Mouse (Mus musculus) kidney, postnatal 4 days (tissue): ENCODE results near the gene Neurl2.
A peak's percentile ranks its signal among the peaks of the same experiment; 100 is the strongest.
"Not testable (repeated sequence)": the region's sequence is repeated elsewhere in the genome, so short reads cannot be mapped to it uniquely, and the experiment has no call there.

Source experiments
- DNase-seq, 2 experiments: peaks; one replicate each; pipeline ENCODE4 v3.0.0; 2021; ENCODE audit warnings: mixed read lengths in 2 of 2

The Neurl2 gene

DNA sequence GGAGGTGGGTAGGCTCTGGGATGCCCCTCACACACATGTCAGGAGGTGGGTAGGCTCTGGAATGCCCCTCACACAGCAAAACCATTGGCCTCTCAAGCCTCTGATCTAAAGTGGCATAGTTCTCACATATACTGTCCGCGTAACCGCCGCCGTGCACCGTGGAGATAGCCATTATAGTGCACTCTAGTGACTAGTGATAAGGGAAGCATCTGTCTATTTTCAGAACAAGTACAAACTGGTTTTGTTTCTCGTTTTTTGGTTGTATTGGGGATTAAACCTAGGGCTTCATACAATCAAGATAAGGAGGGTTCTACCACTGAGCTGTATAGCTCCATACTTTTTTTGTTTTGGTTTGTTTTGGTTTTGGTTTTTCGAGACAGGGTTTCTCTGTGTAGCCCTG lies 17.4 kb downstream of the Neurl2 start:
- no peak for DNase-seq

DNA sequence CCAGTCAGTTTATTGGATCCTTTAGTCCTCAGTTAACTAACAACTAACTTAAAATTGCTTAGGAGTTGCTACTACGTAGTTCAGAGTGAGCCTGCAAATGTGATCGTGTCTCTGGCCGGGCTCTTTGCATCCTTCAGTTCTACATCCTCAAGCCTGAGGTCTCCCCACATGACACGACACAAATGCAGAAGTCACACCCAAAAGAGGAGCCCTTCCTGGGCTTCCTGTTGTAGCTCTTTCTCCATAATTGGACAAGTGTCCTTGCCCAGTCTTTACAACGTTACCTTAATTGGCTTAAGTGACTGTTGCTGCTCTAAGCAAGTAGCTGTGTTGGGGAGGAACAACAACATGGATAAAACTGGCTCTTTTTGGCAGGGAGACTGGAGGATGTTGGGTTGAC lies 17.9 kb downstream of the Neurl2 start:
- no peak for DNase-seq

DNA sequence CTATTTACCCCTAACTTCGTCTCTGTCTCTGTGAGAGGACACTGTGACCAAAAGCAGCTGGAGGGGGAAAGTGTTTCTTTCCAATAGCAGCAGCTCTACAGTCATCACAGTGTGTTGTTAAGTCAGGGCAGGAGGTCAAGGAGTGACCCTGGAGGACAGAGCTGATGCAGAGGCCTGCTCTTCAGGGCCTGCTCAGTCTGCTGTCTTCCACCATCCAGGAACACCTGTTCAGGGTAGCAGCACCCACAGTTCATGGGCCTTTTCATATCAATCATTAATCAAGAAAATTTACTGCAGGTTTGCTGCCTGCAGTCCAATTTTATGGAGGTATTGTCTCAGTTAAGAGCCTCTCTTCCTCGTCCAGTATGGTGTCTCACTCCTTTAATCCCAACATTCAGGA lies 19.7 kb downstream of the Neurl2 start:
- DNase-seq: no peak

DNA sequence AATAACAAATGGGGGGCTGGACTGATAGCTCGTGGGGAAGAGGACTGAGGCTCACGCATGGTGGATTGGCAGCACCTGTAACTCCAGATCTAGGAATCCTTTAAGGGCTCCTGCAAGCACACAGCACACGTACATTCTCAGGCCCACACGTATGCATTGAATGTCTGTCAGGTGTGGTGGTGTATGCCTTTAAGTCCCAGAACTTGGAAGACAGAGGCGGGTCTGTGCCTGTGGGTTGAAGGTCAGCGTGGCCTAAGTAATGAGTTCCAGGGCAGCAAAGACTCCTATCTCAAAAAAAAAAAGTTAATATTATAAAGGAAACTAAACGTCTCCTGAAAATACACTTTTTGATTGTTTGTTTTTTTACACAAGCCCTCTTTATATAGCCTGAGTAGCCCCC lies 26.6 kb downstream of the Neurl2 start:
- DNase-seq: no peak

DNA sequence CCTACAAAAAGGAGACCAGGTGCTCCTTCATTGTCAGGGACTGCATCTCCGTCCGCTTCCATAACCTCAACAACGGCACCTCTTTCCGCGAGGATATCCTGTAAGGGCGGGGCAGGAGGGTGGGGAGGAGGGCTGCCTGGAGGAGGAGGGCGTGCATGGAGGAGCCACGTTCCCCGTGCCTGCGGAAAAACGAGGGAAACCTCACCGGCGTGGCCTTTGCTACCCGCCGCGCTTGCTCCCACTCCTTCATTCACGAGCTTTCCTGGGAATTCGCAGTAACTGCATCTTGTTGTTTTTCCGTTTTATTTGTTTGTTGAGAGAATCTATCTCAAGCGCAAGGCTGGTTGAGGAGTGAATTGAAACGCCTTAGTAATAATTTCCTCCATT lies 27.9 kb downstream of the Neurl2 start:
- DNase-seq: no peak

DNA sequence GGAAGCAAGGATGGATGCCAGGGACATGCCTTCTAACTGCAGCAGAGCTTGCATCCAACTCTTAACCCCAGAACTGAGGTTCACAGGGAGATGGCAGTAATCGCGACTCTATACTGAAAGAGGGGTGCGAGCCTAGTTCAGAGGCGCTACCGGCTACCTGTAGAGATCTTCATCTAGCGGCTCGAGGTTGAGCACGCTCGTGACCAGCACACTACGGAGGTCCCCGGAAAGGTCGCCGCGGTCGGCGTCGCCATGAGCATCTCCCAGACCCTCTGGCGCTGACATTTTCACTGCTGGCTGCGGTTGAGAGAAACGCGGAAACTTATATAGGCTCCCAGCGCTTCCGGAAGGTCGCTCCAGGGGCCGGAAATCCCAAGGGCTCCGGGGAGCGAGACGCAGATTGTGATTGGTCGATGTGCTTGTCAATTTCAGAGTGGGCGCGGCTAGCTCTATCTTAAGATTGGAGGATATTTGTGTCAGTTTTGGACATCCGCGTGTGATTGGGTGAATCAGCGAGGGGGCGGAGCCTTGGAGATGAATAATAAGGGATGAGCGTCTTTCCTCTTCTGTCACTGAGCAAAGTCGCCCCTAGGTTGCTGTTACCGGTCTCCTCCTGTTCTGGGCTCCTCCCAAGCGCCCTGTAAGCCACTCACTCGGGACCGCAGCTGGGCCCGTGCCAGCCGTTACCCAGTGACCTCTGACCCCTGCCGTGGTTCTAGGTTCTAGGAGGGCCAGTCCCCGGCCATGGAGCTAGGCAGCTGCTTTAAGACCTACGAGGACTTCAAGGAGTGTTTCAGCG lies 28.5 kb downstream of the Neurl2 start, which contains the start of the genes Acot8 and Zswim3:
TSS of gene Acot8 (minus strand) at position 350 of the 799 bp plus-strand sequence.
TSS of gene Zswim3 (plus strand) at position 566 of the 799 bp plus-strand sequence.
- DNase-seq: peak; percentile 97 to 98

- DNase-seq: no peak
Observed at GRCm38 (mm10) chr2:164803921-164804313, 29.3 kb downstream of the Neurl2 start.

- DNase-seq: no peak
Observed at GRCm38 (mm10) chr2:164803201-164803920, 29.9 kb downstream of the Neurl2 start.

- peak in 1 of 2 experiments; percentile 29 for DNase-seq
Observed at GRCm38 (mm10) chr2:164800252-164801004, 32.8 kb downstream of the Neurl2 start.

- not testable (repeated sequence) for DNase-seq
Observed at GRCm38 (mm10) chr2:164798554-164798953, 34.7 kb downstream of the Neurl2 start.

GRCm38 (mm10) chr2:164795868-164796267 lies 37.4 kb downstream of the Neurl2 start:
- no peak for DNase-seq

- peak; percentile 87 to 92 for DNase-seq
Observed at GRCm38 (mm10) chr2:164794293-164794692, 39.0 kb downstream of the Neurl2 start.

- DNase-seq: peak in 1 of 2 experiments; percentile 41
Observed at GRCm38 (mm10) chr2:164793772-164794171, 39.5 kb downstream of the Neurl2 start.

- peak; percentile 78 to 82 for DNase-seq
Observed at GRCm38 (mm10) chr2:164793236-164793635, 40.0 kb downstream of the Neurl2 start.

- no peak for DNase-seq
Observed at GRCm38 (mm10) chr2:164792400-164793190, 40.7 kb downstream of the Neurl2 start.

- DNase-seq: no peak
Observed at GRCm38 (mm10) chr2:164791841-164792261, 41.4 kb downstream of the Neurl2 start.

- no peak for DNase-seq
Observed at GRCm38 (mm10) chr2:164790451-164790850, 42.8 kb downstream of the Neurl2 start.

- no peak for DNase-seq
Observed at GRCm38 (mm10) chr2:164788411-164788810, 44.8 kb downstream of the Neurl2 start.

DNA sequence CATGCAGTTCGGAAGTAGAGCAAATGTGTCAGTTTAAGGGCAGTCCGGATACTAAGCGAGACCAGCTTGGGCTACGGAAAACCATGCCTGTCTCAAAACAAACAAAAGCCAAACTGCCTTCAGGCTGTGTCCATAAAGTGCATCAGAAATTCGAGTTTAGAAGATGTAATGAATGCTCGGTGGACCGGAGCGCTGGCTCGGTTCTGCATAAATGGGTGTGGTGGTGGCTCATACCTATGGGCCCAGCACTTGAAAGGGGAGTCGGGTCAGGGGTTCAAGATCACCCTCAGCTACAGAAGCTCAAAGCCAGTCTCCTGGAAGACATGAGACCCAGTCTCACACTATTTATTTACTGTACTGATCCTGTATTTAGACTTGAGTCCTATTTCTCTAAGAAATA lies 45.5 kb downstream of the Neurl2 start:
- DNase-seq: peak in 1 of 2 experiments; percentile 16

DNA sequence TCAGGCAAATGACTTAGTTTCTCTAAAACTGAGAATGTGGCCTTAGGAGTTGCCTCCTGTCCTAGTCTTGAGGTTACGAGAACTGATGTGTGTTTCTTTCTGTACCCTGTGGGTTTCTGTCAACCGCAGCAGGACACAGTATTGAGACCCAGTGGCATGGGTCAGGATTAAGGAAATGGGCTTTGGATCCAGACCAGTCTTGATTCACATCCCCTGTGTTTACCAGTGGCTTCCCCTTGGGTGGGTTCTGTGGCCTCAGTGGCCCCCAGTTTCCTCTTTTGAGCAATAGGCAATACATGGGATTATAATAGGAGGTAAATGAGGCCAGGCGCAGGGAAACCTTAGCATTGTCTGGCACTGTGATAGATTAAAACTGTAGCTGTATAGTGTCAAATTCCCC lies 46.2 kb downstream of the Neurl2 start:
- no peak for DNase-seq

DNA sequence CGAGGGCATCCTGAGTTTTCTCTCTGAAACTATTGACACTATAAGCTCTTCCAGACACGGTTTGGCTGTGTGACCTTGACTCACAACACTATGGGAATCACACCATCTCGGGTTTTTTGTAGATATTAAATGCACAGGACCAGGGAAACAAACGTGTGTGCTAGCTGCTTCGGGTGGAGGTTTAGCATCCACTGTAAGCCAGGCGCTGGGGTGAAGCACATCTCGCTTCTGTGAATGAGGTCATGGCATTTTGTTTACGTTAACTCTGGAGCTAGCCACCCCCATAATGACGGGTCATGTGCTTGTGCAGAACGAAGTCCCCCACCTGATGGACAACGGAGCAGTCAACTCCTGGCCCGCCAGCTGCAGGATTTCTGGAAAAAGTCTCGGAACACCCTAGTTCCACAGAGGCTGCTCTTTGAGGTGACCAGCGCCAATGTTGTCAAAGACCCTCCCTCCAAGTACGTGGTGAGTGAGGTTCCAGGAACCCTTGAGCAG lies 46.8 kb downstream of the Neurl2 start:
- DNase-seq: peak in 1 of 2 experiments; percentile 26
